Mouse (Mus musculus): ENCODE measurements around the gene Btnl1.
A peak's percentile ranks its signal among the peaks of the same experiment; 100 is the strongest.

Gene Btnl1

DNA sequence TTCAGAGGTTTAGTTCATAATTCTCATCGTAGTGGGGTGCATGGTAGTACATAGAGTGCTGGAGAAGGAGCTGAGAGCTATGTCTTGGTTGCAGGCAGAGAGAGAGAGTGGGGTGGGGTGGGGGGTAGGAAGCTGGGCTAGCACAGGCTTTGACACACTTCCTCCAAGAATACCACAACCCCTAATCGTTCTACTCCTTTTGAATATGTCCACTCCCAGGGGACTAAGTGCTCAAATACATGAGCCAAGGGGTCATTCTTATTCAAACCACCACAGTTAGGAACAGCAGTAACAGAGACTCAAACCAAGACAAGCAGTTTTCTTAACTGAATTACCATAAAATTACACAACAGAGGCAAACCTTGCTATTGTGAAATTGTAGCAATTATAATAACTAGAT, 9.7 kb downstream of the Btnl1 start:
- no peak for DNase-seq

- DNase-seq = peak; percentile 62
Measured at GRCm38 (mm10) chr17:34388513-34388912, 11.6 kb downstream of the Btnl1 start.

- no peak for DNase-seq
Measured at GRCm38 (mm10) chr17:34391507-34391906, 14.6 kb downstream of the Btnl1 start.

DNA sequence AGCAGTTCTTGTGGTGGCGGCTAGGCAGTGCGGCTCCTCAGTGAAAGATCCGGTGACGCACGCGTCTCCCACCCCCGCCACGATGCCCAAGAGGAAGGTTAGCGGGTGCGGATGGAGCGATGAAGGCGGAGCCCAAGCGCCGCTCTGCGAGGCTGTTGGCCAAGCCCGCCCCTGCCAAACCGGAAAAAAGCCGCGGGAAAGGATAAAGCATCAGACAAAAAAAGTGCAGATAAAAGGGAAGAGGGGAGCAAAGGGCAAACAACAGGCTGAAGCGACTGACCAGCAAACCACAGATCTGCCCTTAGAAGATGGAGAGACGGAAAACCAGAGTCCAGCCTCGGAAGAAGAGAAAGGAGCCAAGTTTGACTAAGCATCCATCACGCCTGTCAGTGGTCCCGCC, 15.4 kb downstream of the Btnl1 start:
- DNase-seq = peak; percentile 74

- DNase-seq = peak; percentile 25
Measured at GRCm38 (mm10) chr17:34397357-34397756, 20.4 kb downstream of the Btnl1 start.

- peak; percentile 58 for DNase-seq
Measured at GRCm38 (mm10) chr17:34398058-34398710, 21.3 kb downstream of the Btnl1 start.

DNA sequence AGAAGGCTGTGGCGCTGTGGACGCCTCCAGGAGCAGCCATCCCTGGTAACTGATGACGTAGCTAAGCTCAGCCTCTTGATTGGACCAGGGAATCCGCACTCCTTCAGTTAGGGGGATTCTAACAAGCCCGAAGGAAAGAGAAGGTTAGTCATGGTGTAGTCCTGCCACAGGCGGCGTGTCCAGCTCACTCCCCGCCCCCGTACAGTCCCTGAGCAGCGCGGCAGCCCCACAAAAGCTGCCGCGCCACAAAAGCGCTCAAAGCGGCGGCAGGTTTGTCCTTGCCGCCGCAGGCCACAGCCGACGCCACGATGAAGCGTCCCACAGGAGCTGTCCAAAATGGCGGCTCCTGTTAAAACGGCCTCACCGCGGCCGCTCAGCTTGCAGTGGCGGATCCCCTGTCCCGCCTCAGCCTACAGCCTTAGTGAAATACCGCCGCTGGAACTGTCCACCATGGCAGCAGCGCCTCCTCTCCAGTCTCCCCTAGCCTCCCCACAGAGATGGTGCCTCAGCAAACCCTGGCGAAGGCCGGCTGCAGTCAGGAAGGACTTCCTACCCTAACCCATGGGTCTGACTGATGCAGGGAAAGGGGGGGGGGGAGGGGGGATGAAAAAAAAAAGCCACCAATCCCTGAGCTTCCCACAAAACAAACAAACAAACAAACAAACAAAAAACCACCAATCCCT, 21.9 kb downstream of the Btnl1 start, which contains the start of gene BC051142:
BC051142 (plus strand) TSS at position 110 of the 683 bp plus-strand sequence.
- DNase-seq = peak; percentile 84

GRCm38 (mm10) chr17:34399394-34399715, 22.4 kb downstream of the Btnl1 start:
- no peak for DNase-seq

- peak; percentile 71 for DNase-seq
Measured at GRCm38 (mm10) chr17:34411117-34411516, 34.2 kb downstream of the Btnl1 start.

GRCm38 (mm10) chr17:34420014-34420413, 43.1 kb downstream of the Btnl1 start:
- no peak for DNase-seq

- no peak for DNase-seq
Measured at GRCm38 (mm10) chr17:34427597-34427996, 50.7 kb downstream of the Btnl1 start.
